Mouse (Mus musculus) urinary bladder, postnatal 0 days (tissue): ENCODE results near the gene Gm28051. TPM values are rescaled to one million over a fixed set of nuclear protein-coding genes. Genes with fewer than 3 reads are reported as not detected.

ENCODE experiments used
- microRNA counts: library from miRNA; unstranded; fragments of <30 nt; microRNA quantifications from one replicate; lab custom pipeline; 2016
- microRNA-seq: library from miRNA; unstranded; fragments of <30 nt; microRNA quantifications from one replicate; pipeline ENCODE4, GENCODE M21; 2016
- polyA plus RNA-seq: library from polyadenylated mRNA; unstranded; fragments of >200 nt; fragmentation: Nextera tagmentation; extraction: Ambion mirVana; gene quantifications from 2 replicates; pipeline ENCODE4 v1.2.1, GENCODE M21; 2015

Gene Gm28051
- polyA plus RNA-seq, result not detected in 2 replicates

DNA sequence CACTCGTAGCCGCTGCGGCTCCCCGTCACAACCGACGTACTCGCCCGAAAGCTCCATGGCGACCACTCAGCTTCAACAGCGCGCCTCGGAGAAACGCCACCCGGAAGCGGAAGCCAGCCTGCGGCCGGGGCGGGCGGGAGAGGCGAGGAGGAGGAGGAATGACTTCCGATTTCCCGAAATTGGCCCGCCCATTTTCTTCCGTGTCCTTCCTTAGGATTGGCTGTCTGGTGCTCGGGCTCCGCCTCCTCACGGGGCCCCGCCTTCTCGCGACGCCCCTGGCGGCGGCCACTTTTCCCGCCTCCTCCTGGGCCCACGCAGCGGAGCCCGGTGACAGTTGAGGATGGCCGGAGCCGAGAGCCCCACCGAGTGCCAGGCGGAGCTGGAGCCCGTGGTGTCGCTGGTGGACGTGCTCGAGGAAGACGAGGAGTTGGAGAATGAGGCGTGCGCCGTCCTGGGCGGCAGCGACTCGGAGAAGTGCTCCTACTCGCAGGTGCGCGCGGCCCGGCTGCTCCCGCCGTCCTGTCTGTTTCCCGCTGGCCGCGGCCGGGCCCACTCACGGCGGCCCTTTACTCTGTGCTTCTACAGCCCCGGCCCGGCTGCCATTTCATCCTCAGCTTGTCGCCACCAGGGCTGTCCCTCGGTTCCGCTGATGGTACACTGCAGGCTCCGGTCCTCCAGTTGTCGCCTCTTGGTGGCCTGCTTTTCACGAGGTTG is at the start of gene Gm28051, which contains the start of the genes Gon7 and Ubr7:
Gm28051 (minus strand) TSS at position 77 of the 714 bp plus-strand sequence.
Gon7 (minus strand) TSS at position 115 of the 714 bp plus-strand sequence.
Ubr7 (plus strand) TSS at position 279 of the 714 bp plus-strand sequence.

GRCm38 (mm10) chr12:102758403-102758756 is 815 bp upstream of the Gm28051 start, which contains the start of gene Gm20604:
Gene Gm20604 (minus strand): TSS chr12:102758672.

GRCm38 (mm10) chr12:102743589-102744574 is 13.7 kb downstream of the Gm28051 start, which contains the start of the genes Moap1 and Tmem251:
Gene Moap1 (minus strand): TSS chr12:102743661.
Gene Tmem251 (plus strand): TSS chr12:102743762.

DNA sequence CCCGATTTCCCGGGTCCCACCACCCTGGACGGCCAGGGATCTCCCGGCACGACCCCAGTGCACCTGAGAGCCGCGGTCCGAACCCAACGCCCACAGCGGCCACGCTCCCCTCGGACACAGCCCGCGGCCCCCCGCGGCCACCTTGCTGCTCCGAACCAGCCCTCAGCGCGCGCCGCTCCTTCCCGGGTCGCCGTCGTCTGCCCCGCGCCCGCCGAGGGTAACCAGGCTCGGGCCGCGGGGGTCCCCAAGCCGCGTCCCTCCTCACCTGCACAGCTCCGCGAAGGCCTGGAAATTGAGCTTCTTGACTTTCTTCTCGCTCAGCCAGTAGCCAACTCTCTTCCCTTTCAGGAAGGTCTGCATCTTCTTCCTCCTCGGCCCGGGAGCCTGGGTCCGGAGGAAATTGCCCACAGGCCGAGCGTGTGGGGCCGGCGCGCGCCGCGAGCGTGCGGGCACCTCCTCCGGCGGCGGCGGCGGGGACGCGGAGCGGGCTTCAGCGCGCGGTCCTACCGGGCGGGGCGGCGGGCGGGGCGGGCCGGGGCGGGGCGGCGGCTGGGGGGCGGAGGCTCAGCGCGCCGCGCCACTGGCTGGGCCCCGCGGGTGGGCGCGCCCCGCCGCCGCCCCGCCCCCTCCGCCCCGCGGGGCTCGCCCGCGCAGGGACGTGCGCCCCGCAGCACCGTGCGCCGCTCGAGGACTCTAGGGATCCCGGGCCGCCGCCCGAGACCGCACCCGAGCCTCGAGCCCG is 52.9 kb downstream of the Gm28051 start, which contains the start of gene Itpk1:
Itpk1 (minus strand) TSS at position 474 of the 742 bp plus-strand sequence.

MicroRNAs encoded within 50 kb of the gene (microRNA counts, 519-probe panel; counts per million panel counts)
- not detected for microRNA mmu-miR-1936 (lab: Ali Mortazavi, UCI)

Small RNA genes within 50 kb of the gene (microRNA-seq; reads per million reads assigned to microRNA genes)
- not detected for gene Mir1936

Other genes with a start within 250 kb of the Gm28051 start
- gene Chga, start 202.8 kb downstream of the Gm28051 start, polyA plus RNA-seq, result 0.37 and 0.49 TPM in 2 replicates
- gene Itpk1, start 52.8 kb downstream of the Gm28051 start, polyA plus RNA-seq, result 34.4 and 37.1 TPM in 2 replicates
- 8.3 and 10.6 TPM in 2 replicates for gene Moap1, start 14.1 kb downstream of the Gm28051 start, polyA plus RNA-seq
- 8.0 and 8.2 TPM in 2 replicates for gene Tmem251, start 14.0 kb downstream of the Gm28051 start, polyA plus RNA-seq
- 10.5 and 11.7 TPM in 2 replicates for gene Gon7, start within 50 bp of the Gm28051 start, polyA plus RNA-seq
- gene Ubr7, start 202 bp upstream of the Gm28051 start, polyA plus RNA-seq, result 19.2 and 22.5 TPM in 2 replicates
- gene Gm20604, start 907 bp upstream of the Gm28051 start, polyA plus RNA-seq, result 9.0 and 10.6 TPM in 2 replicates
- 10.6 and 13.2 TPM in 2 replicates for gene Btbd7, start 120.7 kb upstream of the Gm28051 start, polyA plus RNA-seq
- gene Cox8c, start 141.6 kb upstream of the Gm28051 start, polyA plus RNA-seq, result not detected in 2 replicates
- 0.02 and 0.15 TPM in 2 replicates for gene Unc79, start 191.1 kb upstream of the Gm28051 start, polyA plus RNA-seq